Mouse (Mus musculus) megakaryocyte, embryonic 14.5 days (primary cell): ENCODE measurements at regions not wholly inside any gene's neighbourhood (a gene's known extent, or its start where the extent isn't known, plus 50 kb on each side); places are given as distances from the start of the nearest gene placed in this dataset.

Source experiments
- FLI1 ChIP-seq: IDR thresholded peaks from 2 replicates; pipeline ENCODE4 v1.6.1; 2012; ENCODE audit warnings: low read length, inconsistent platforms, mixed read lengths
- GATA1 ChIP-seq: IDR thresholded peaks from 3 replicates; pipeline ENCODE4 v1.6.1; 2012; ENCODE audit warnings: mixed read lengths, low read length, inconsistent platforms, borderline replicate concordance

DNA sequence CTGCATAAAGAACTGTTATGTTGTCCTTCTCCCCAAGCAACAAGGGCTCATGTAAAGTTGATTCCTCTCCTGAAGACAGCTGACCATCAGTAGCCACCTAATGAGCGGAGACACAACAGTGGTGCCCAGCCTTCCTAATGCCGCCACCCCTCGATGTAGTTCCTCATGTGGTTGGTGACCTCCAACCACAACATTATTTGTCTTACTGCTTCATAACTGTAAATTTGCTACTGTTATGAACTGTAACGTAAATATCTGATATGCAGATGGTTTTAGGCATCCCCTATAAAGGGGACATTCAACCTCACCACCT lies 209.2 kb upstream of the Adcy2 start:
- TF ChIP-seq GATA1, result no peak
- no peak for TF ChIP-seq FLI1
